Mouse (Mus musculus): Measurements from ENCODE around the gene Rpl11.
"Not testable (repeated sequence)": the region's sequence is repeated elsewhere in the genome, so short reads cannot be mapped to it uniquely, and the experiment has no call there.

Rpl11 gene

DNA sequence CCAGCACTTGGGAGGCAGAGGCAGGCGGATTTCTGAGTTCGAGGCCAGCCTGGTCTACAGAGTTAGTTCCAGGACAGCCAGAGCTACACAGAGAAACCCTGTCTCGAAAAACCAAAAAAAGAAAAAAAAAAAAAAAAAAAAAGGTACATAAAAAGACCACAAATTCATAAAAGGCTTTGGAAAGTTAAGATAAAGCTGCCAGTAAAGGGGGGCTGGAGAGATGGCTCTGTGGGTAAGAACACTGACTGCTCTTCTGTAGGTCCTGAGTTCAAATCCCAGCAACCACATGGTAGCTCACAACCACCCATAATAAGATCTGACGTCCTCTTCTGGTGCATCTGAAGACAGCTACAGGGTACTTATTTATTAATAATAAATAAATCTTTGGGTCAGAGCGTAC, 73.0 kb downstream of the Rpl11 start:
- DNase-seq (ENCODE audit: low spot score in 2 of 2) = not testable (repeated sequence)

Measured in frontal cortex, postnatal 10 days (tissue).